Mouse (Mus musculus) thymus, postnatal 4 days (tissue): ENCODE results near the gene Gm20388.

Experiments
- DNase-seq: peaks from one replicate; pipeline ENCODE4 v3.0.0; 2021

Gene Gm20388

DNA sequence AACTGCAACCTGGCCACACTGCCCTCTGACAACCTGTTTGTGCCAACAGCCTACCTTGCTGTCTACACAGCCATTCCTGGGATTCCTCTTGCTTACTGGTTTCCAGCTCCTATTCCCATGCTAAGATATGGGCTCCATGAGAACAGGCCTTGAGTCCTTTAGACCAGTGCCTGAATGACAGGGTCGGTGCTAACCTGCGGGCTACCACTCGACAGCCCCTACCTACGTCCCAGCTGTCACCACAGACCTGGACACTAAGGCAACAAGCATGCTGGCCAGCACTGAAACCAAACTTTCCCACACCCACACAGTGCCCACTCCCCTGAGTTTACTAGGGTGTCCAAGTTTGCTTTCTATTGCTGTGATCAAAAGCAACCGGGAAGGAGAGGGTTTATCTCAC, 1917.1 kb downstream of the Gm20388 start:
- peak; percentile 3 for DNase-seq

DNA sequence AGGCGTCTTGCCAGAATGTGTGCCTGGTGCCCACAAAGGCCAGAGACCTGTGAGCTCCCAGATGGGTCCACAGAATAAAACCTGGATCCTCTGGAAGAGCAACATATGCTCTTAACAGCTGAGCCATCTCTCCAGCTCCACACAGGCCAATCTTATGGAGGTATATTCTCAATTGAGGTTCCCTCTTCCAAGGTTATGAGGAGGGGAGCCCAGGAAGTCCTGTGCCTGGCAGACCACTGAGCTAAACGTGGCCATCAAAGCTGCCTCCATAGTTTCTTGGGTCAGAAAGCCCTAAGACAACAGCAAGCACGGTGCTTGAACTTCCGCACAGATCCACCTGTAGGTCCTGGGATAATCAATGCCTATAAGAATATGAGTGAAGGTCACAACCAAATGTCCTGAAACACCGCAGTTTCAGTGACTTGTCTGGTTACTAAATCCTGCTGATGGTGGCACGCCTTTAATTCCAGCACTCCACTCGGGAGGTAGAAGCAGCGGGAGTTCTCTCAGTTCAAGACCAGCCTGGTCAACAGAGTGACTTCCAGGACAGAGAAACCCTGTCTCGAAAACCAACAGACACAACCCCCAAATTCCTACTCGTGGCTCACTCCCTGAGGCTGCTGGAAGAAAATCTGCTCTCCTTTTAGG, 1917.9 kb downstream of the Gm20388 start:
- peak; percentile 3 for DNase-seq

DNA sequence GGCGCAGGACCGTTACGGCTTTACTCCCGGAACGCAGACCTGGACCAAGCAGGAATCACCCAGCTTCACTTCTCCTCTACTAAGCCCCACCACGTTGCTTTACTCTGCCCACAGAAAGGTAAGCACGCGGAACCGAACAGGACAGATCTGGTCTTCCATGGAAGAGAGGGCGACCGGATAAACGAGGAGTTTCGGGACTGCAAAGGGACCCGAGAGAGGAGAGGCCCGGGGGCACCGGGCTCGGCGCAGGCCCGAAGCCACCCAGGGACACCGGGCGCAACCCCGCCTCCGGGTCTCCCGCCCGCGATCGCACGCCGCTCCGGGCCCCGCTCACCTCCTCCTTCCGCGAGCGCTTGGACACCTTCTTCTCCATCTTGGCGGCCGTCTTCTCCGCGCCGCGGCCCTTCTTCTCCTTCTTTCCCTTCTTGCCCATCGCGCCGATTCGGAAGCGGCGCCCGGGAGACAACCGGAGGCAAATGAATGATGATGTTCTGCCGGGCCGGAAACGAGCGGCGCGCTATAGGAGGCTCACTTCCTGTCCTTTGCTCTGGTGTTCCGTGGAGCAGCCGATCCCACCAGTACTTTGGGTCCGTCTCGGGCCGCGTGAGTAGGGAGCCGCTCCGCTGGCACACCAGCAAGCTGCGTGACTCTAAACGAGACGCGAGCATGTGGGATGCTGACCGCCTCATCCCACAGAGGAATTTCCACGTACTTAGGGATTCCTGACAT, 1918.6 kb downstream of the Gm20388 start, which contains the start of gene Klhdc4:
Gene Klhdc4 (minus strand): TSS at position 522 of the 729 bp plus-strand sequence.
- peak; percentile 88 for DNase-seq

DNA sequence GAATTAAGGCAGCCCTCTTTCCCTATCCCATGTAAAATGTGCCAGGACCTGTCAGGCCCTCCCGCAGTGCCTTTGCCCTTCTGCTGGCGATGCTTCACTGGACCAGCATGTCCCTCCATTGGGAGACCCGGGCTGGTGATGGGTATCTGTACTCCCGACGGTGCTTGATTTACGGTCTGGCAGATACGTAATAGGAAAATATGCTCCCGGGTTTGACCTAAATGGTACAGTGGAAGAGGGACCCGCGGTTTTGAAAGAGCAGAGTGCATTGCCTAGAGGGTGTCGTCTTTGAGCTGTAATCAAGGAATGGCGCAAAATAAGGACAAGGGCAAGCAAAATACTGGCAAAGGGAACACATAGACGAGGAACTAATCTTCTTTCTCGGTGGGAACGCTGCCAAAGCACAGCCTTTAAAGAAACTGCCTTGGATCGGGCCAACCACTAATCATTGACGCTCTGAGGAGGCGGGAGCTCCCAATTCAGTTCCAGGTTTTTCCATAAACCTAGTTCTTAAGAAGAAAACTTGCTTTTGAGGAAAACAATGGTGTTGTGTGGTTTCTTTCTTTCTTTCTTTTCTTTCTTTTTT, 1919.2 kb downstream of the Gm20388 start:
- DNase-seq, result no peak

DNA sequence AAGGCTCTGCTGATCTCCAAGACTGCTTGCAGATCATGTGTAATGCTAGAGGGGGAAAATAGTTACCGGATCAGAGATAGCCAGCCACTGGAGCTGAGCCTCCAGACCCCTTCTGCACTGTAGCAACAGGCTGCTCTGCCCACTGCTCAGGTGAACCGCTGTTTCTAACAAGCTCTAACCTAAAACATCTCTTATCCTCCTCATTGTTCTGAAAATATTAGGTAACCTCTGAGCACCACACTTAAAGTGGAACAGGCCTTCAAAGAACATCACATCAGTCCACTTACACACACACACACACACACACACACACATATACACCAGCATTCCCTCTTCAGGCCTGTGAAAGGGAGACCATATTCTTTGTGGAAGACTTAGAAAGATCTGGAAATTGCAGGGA, 1921.4 kb downstream of the Gm20388 start:
- DNase-seq, result peak; percentile 3

DNA sequence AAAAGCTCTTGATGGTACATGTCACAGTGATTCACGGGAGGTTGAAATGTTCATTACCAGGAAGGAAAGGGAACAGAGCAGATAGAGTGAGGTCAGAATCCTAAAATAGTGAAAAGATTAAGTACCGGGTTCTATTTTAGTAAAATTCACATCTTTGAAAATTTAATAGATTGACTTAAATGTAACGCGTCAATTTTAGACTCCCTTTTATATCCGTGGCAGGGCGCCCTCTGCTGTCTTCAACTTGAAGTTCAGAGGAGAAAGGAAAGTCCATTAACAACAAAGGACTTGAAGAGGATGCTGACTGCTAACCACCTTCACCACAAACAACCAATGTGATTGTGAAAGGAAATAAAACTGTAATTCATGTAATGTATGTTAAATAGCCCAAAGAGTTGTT, 1921.9 kb downstream of the Gm20388 start:
- DNase-seq, result peak; percentile 84

DNA sequence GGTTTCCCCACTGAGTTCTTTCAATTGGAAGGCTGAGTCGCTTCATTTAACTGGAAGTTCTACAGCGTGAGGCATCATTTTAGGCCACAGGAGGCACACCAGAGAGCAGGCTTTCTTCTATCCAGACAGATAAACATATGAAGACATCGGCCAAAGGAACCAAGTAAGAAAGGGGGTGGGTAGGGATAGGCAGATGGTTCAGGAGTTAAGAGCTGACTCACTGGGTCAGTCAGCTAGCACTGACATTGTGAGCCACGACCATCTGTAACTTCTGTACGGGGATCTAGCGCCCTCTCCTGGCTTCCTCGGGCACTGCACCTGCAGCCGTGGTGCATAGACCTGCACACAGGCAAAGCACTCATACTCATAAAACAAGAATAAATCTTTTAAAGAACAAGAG, 1930.6 kb downstream of the Gm20388 start:
- DNase-seq, result peak; percentile 81

DNA sequence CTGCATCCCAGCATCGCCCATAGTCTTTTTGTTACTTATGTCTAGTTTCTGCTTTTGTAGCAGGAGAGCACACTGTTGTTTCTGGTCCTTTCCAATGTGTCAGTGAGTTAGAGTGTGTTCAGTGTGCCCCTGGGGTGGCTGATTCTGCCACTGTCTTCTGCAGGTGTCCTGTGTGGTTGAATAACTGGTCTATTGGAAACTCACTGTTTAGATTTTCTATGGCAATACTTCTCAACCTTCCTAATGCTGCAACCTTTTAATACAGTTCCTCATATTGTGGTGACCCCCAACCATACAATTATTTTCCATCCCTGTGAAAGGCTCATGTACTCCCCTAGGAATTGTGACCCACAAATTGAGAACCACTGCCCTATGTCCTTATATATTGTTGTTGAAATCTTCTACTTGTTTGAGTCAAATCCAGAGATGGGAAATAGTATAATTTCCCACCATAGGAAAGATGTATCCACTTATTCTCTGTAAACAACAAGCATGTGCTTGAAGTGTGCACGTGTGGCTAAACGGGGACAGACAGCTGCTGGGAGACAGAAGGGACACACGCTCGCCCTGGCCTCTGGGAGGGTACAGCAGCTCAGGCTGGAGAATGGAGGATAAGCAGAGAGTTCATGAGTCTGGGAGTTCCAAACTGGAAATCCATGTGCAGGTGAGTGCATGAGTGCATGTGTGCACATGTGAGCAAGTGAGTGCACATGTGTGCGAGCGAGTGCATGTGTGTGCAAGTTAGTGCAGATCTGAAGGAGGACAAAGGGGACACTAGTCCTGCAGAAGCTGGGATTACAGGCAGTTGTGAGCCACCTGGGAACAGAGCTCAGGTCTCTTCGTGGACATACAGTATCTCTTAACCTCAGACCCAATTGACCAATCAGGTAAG, 1931.7 kb downstream of the Gm20388 start:
- DNase-seq, result peak; percentile 3

DNA sequence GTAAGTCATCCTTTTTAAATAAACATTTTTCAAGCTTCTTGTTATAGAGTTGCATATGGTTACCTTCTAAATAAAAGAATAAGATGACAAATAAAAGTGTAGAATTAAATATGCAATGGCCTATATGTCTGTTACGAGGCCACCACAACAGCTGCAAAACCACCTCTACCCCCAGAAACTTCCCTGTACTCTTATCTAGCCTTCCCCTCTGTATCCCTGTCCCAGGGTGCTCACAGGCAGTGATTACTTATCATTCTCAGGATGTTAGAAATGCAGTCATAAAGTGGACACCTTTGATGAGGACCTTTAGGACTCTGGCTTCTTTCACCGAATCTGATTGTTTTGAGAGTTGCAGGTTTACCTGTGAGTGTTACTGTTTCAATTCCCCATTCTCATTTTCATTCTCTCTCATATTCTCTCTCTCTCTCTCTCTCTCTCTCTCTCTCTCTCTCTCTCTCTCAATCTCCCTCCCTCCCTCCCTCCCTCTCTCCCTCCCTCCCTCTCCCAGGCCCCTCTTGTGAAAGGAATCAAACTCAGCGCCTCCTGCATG, 1932.6 kb downstream of the Gm20388 start:
- DNase-seq, result peak; percentile 1

DNA sequence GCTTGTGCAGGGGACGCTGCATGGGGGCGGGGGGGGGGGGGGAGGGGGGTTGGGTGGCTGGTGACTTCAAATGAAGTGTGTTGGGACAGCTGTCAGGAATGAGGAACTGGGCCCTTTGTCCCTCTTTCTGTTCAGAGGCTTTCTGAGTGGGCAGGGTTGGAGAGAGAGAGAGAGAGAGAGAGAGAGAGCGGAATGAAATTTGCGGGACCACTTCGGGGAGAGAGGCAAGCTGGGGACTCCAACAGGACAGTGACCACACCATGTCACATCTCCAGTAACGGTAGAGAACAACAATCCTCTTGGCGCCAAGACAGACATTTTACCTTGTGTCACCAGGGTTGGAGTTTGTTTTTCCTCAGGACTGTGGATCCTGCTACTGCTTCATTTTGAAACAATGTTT, 1934.1 kb downstream of the Gm20388 start:
- DNase-seq, result peak; percentile 3

DNA sequence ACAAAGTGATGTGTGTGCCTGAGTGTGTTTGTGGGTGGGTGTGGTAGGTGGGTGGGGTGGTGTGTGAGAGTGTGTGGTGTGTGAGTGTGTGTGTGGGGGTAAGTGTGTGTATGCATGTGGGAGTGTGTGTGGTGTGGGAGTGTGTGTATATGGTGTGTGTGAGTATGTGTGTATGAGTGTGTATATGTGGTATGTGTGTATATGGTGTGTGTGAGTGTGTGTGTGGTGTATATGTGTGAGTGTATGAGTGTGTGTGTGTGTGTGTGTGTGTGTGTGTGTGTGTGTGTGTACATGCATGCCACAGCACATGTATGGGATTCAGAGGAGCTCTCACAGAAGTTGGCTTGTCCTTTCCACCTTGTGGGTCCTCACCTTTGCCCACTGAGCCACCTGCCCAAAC, 1936.2 kb downstream of the Gm20388 start:
- no peak for DNase-seq

DNA sequence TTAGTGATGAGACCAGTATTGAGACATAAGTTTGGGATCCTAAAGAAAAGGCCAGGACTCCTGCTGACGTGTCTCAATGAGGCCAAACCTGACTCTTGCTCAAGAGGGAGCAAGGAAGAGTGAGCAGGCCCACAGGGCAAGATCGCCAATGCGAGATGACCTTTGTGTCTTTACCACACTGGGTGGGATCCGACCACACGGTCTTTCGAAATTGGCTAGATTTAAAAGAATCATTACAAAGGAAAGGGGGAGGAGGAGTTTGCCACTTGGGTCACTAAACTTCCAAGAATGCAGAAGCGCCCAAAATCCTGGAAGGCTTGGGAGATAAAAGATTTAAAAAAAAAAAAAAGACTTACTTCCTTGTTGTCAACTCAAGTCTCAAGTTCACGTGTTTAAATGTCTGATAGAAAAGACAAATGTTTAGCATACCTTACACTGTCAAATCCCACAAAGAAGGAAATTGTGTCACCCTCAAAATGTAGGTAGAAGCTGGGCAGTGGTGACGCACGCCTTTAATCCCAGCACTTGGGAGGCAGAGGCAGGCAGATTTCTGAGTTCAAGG, 1936.7 kb downstream of the Gm20388 start:
- DNase-seq, result peak; percentile 2

DNA sequence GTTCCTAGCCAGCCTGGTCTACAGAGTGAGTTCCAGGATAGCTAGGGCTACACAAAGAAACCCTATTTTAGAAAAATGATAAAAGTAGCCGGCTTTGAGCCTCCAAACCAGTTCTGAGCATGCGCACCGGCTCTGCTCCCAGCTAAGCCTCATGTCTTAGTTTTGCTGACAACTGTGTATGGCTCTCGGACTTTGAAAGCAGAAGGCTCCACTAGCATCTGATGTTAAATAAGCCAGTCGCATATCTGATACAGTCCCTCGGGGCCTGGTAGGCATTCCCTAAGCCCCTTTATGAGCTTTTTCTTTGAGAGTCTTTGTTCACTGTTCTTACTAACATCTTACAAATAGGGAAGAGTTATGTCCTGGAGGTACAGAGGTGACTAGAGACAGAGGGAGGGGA, 1937.3 kb downstream of the Gm20388 start:
- no peak for DNase-seq

DNA sequence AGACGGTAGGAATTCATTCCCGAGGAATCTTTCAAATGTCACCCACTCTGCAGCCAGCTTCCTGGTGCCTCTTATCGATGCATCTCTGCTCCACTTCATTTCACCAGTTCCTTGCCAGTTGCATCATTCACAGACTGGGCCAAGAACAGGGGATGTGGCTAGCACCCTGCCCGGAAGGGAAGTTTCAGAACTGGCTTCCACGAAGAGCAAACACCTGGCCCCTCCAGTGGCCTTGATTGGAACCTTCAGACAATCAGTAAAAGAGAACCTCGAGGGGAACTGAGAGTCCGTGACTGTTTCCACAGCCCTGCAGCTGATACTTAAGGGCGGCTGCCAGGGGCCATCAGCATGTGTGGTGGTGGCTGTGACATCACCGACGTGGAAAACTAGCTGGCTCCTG, 1937.9 kb downstream of the Gm20388 start:
- DNase-seq, result peak; percentile 6

DNA sequence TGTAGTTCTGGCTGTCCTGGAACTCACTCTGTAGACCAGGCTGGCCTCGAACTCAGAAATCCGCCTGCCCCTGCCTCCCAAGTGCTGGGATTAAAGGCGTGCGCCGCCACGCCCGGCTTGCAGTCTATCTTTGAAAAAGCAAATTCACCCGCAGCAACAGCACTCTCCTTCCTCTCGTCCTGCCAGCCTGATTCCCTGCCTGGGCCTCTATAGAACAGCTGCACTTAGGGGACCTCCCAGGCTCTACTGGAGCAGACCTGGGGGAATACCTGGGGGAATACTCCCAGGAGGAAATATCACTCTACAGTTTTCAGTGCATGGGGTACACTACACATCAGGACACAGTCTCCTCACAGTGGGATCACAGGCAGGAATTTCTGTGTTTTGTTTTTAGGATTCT, 1938.7 kb downstream of the Gm20388 start:
- peak; percentile 5 for DNase-seq

DNA sequence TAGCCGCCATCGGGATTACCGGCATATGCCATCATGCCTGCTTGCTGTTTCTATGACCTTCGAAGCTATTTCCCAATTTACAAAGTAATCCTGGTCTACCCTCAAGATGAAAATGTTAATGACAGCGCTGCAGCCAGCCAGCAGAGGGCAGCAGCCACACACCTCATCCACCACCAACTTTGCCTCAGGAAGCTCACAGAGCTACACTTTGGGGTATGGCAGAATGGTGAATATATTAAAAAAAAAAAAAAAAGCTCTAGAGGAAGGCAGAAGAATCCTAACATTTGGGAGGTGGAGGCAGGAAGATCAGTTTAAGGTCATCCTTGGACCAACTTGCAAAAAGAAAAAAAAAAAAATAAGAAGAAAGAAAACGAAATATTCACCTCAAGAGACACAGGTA, 1939.4 kb downstream of the Gm20388 start:
- DNase-seq, result peak; percentile 86

DNA sequence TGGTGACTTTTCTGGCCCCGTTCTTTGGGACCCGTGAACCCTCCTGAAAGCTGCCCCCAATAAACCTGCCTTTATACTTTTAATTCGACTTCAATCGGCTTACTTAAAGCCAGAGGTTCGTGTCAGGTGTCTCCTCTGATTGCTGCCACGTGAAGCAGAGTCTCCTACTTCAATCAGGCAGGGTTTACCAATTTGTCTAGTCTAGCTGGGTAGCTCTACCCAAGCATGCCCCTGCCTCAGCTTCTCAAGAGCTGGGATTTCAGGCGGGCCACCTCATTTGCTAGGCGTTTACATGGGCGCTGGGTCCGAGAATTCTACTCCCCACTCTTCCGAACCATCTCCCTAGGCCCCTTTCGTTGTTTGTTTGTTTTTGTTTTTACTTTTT, 1939.8 kb downstream of the Gm20388 start:
- no peak for DNase-seq

DNA sequence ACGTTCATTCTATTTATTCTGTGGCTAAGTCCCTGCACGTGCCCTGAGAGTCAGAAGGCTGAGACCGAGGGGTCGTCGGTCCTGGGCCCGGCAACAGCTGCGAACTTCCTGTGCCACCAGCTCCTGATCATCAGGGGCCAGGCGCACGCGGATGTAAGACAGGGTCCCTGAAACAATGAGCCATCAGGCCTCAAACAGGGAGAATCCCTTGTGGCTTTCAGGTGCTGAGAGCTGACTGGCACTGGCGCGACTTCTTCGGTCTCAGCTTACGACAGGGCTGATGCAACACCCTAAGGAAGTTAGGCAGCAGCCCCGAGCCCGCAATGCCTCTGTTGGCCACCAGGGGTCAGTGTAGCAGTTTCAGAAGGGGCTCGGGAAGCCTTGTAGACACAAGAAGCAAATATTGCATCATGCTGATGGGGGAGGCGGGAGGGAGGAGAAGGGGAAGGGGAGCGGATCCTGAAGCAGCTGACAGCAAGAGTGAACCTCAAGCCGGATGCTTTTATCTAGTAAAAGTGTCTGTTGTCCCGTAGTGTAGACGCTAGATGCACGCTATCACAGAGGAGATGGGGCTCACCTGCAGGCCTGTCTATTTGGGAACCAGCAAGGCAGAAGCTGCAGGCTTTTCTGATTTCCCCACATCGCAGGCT, 1940.3 kb downstream of the Gm20388 start:
- peak; percentile 99 for DNase-seq

DNA sequence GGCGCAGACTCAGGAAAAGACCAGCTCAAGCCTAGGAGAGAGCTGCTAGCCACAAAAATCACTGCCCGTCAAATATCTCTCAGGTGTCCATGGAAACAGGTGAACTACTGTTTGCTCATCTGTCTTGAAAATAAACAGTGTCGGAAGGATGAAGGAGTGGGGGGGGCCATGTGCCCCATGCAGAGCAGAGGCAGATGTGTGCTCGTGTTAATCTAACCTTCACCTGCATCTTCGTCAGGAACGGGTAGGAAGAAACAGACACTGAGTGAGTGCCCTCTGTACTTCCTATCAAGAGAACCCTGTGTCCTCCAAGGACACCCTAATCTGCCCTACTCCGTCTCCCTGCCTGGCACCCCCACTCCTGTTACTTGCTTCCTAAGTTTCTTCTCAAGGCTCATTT, 1941.1 kb downstream of the Gm20388 start:
- DNase-seq, result peak; percentile 16

DNA sequence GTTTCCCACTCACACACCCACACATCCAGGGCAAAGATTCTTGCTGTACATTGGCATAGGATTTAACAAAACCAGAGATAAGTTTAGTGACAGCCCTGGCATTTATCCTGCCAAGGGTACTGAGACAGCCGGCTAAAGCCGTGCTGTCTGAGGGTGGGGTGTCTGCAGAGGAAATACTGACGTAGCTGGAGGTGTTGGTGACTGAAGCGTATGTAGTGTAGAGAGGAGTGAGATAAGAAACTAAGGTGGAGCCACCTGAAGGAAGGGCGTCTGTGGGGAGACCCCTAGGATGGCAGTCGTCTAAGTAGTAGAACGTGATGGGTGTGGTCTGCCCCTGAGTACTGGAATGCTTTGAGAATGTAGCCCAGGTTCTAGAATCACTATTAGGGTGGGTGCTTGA, 1941.8 kb downstream of the Gm20388 start:
- peak; percentile 13 for DNase-seq

DNA sequence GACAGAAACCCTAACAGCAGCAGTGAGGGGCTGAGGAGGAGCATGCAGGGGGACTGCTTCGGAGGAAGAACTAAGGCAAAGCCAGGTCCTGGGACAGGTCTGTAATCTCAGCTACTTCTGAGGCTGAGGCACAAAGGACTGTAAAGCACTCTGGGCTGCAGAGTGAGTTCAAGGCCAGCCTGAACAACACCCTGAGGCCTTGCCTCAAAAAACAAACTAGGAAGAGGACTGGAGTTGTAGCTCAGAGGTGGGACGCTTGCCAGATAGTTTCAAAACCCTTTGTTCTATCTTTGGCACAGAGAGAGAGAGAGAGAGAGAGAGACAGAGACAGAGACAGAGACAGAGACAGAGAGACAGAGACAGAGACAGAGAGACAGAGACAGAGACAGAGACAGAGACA, 1942.9 kb downstream of the Gm20388 start:
- peak; percentile 4 for DNase-seq
